Mouse (Mus musculus) ES-Bruce4 (cell line): ENCODE measurements around the gene Gm9747.

Experiments
- CTCF ChIP-seq: IDR thresholded peaks from one replicate; pipeline ENCODE4 v1.8.1; 2011; ENCODE audit warnings: low read depth, low read length
- POLR2A ChIP-seq: IDR thresholded peaks from one replicate; pipeline ENCODE4 v1.8.1; 2011; ENCODE audit warnings: low read length; ENCODE audit not compliant: insufficient read depth

DNA sequence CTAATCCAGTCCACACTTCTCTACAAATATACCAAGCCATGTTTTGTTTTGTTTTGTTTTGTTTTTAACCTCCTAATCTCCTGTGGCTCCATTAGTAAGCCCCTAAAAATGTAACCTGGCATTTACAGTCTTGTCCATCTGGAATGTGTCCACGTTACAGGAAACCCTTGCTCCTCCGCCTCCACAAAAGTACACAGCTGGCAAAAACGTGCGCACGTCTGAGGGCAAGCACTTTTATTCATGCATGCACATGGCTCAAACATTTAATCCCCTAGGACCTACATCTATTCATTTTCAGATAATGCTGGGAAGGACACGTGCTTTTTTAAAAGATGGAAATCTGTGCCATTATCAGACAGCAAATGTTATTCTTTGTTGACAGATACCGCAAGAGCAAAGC, 25.4 kb downstream of the Gm9747 start:
- TF ChIP-seq POLR2A = no peak
- TF ChIP-seq CTCF = no peak
